Mouse (Mus musculus) heart, embryonic 14.5 days (tissue): ENCODE results near the gene 2700081O15Rik. TPM values are rescaled to one million over a fixed set of nuclear protein-coding genes. Genes with fewer than 3 reads are reported as not detected.
A peak's percentile ranks its signal among the peaks of the same experiment; 100 is the strongest.

ENCODE experiments used
- ATAC-seq: fragments of 200-750 bp; cut with Nextera tagmentation; 2 replicates; pipeline ENCODE4 v1.8.0; 2017; ENCODE audit warnings: low read depth, moderate TSS enrichment; ENCODE audit not compliant: insufficient number of reproducible peaks, insufficient read depth, low FRiP score
- H3K27ac ChIP-seq, 2 experiments: fragments of 200-500 bp in 1 of 2; fragments of 300-500 bp in 1 of 2; sonication (generic) in 1 of 2; replicated peaks in 1 of 2; 2 replicates each; pipeline ENCODE4 v1.5.1; 2012 to 2014; ENCODE audit warnings: low read depth in 2 of 2, low read length in 2 of 2, control low read depth in 1 of 2, mild to moderate bottlenecking in 1 of 2, mixed read lengths in 1 of 2; ENCODE audit not compliant: control insufficient read depth in 1 of 2, insufficient read depth in 1 of 2
- H3K27me3 ChIP-seq: fragments of 300-500 bp; sonication (generic); 2 replicates; pipeline ENCODE4 v1.6.1; 2014; ENCODE audit warnings: mild to moderate bottlenecking, low read length, control low read depth; ENCODE audit not compliant: control insufficient read depth, insufficient read depth
- H3K36me3 ChIP-seq: fragments of 300-500 bp; sonication (generic); 2 replicates; pipeline ENCODE4 v1.6.1; 2014; ENCODE audit warnings: mild to moderate bottlenecking, control low read depth, low read length, mixed read lengths; ENCODE audit not compliant: control insufficient read depth, insufficient read depth
- H3K4me1 ChIP-seq, 2 experiments: fragments of 200-500 bp in 1 of 2; fragments of 300-500 bp in 1 of 2; sonication (generic) in 1 of 2; 2 replicates each; pipeline ENCODE4 v1.6.1; 2012 to 2014; ENCODE audit warnings: low read length in 2 of 2, control low read depth in 1 of 2, mixed read lengths in 1 of 2; ENCODE audit not compliant: control insufficient read depth in 2 of 2, insufficient read depth in 2 of 2
- H3K4me2 ChIP-seq: fragments of 300-500 bp; sonication (generic); 2 replicates; pipeline ENCODE4 v1.6.1; 2014; ENCODE audit warnings: mild to moderate bottlenecking, low read length
- H3K4me3 ChIP-seq, 2 experiments: fragments of 200-500 bp in 1 of 2; fragments of 300-500 bp in 1 of 2; sonication (generic) in 1 of 2; 2 replicates each; pipeline ENCODE4 v1.5.1; 2012 to 2014; ENCODE audit warnings: low read length in 2 of 2, mild to moderate bottlenecking in 2 of 2, control low read depth in 1 of 2, low read depth in 1 of 2, moderate library complexity in 1 of 2; ENCODE audit not compliant: control insufficient read depth in 1 of 2, insufficient read depth in 1 of 2
- H3K9ac ChIP-seq: fragments of 300-500 bp; sonication (generic); 2 replicates; pipeline ENCODE4 v1.6.1; 2014; ENCODE audit warnings: mild to moderate bottlenecking, low read length
- H3K9me3 ChIP-seq: fragments of 300-500 bp; sonication (generic); 2 replicates; pipeline ENCODE4 v1.6.1; 2016; ENCODE audit warnings: low read length, control low read depth; ENCODE audit not compliant: control insufficient read depth
- WGBS: fragments of 180-500 bp; shearing (Covaris S2); extraction: QIAGEN DNeasy Blood & Tissue Kit; methylation state at CpG from one replicate; pipeline ENCODE4 v1.1.7; 2014; 5-methylcytosine and 5-hydroxymethylcytosine counted together
- polyA plus RNA-seq: library from polyadenylated mRNA; unstranded; fragments of >200 nt; fragmentation: Nextera tagmentation; extraction: Ambion mirVana; gene quantifications from 2 replicates; pipeline ENCODE4 v1.2.1, GENCODE M21; 2014

2700081O15Rik gene
- polyA plus RNA-seq, 1 experiment from 2014 or later = 5.8 TPM

GRCm38 (mm10) chr19:7420841-7421601 lies 3.6 kb downstream of the 2700081O15Rik start:
- H3K27ac ChIP-seq = no peak overlapping the region
- no peaks in the 10 kb centered on the region for H3K27me3 ChIP-seq
- H3K9me3 ChIP-seq = no peaks in the 10 kb centered on the region
- ATAC-seq = no peak
- H3K9ac ChIP-seq = peak overlapping the region; percentile 25
- H3K4me1 ChIP-seq = peaks cover 50 to 71% of the 10 kb centered on the region in 2 experiments
- WGBS = 70% methylated on average over 27 of the region's 27 CpGs
- H3K36me3 ChIP-seq = peaks cover 65% of the 10 kb centered on the region
- H3K4me3 ChIP-seq = no peak overlapping the region
- H3K4me2 ChIP-seq = no peak overlapping the region

GRCm38 (mm10) chr19:7421602-7422591 lies 4.5 kb downstream of the 2700081O15Rik start:
- peak overlapping the region; percentile 55 for H3K4me2 ChIP-seq
- peak overlapping the region; percentile 59 for H3K9ac ChIP-seq
- peak overlapping the region in 1 of 2 experiments; percentile 16; a peak in 1 of 4 replicates for H3K4me3 ChIP-seq
- no peaks in the 10 kb centered on the region for H3K27me3 ChIP-seq
- peaks cover 73% of the 10 kb centered on the region for H3K36me3 ChIP-seq
- 0 out of 2 replicates have a peak, but pooled peaks have one; percentile 8 for ATAC-seq
- H3K27ac ChIP-seq = peak overlapping the region in 1 of 2 experiments; percentile 64; a peak in 1 of 4 replicates
- no peaks in the 10 kb centered on the region for H3K9me3 ChIP-seq
- WGBS = 12% methylated on average over 47 of the region's 48 CpGs
- peaks cover 46 to 66% of the 10 kb centered on the region in 2 experiments for H3K4me1 ChIP-seq

GRCm38 (mm10) chr19:7422656-7423027 lies 5.2 kb downstream of the 2700081O15Rik start:
- H3K27me3 ChIP-seq = no peaks in the 10 kb centered on the region
- peak overlapping the region in 1 of 2 experiments; percentile 16; a peak in 3 of 4 replicates for H3K4me3 ChIP-seq
- H3K36me3 ChIP-seq = peaks cover 81% of the 10 kb centered on the region
- peak overlapping the region; percentile 48 to 64; a peak in 3 of 4 replicates for H3K27ac ChIP-seq
- peak overlapping the region; percentile 55 for H3K4me2 ChIP-seq
- 24% methylated on average over 29 of the region's 35 CpGs for WGBS
- peak overlapping the region; percentile 59; the same call in 1 of the 2 replicates for H3K9ac ChIP-seq
- peaks cover 46 to 66% of the 10 kb centered on the region in 2 experiments for H3K4me1 ChIP-seq
- no peaks in the 10 kb centered on the region for H3K9me3 ChIP-seq
- ATAC-seq = no peak

- Histone ChIP-seq H3K4me1 (peaks cover 46 to 66% of the 10 kb centered on the region in 2 experiments), H3K27ac (peak overlapping the region; percentile 48 to 64; a peak in 3 of 4 replicates), H3K4me3 (peak overlapping the region; percentile 13 to 16), H3K9me3 (no peaks in the 10 kb centered on the region), H3K27me3 (no peaks in the 10 kb centered on the region), H3K4me2 (peak overlapping the region; percentile 55), H3K36me3 (peaks cover 86% of the 10 kb centered on the region), H3K9ac (peak overlapping the region; percentile 59; the same call in 1 of the 2 replicates)
- peak; percentile 76 for ATAC-seq
- WGBS = 14% methylated on average over 51 of the region's 51 CpGs
These were observed 5.7 kb downstream of the 2700081O15Rik start for GRCm38 (mm10) chr19:7423028-7423655.

GRCm38 (mm10) chr19:7423656-7424030 lies 6.2 kb downstream of the 2700081O15Rik start:
- peaks cover 46 to 65% of the 10 kb centered on the region in 2 experiments for H3K4me1 ChIP-seq

GRCm38 (mm10) chr19:7424131-7424530 lies 6.7 kb downstream of the 2700081O15Rik start:
- no peaks in the 10 kb centered on the region for H3K9me3 ChIP-seq
- WGBS = 70% methylated on average over 7 of the region's 7 CpGs
- H3K36me3 ChIP-seq = peaks cover 95% of the 10 kb centered on the region
- H3K27me3 ChIP-seq = no peaks in the 10 kb centered on the region
- H3K27ac ChIP-seq = peak overlapping the region in 1 of 2 experiments; percentile 64; a peak in 2 of 4 replicates
- no peak overlapping the region for H3K4me3 ChIP-seq
- peak overlapping the region; percentile 55; the same call in 1 of the 2 replicates for H3K4me2 ChIP-seq
- ATAC-seq = no peak
- H3K9ac ChIP-seq = peak overlapping the region; percentile 59; the same call in 1 of the 2 replicates
- H3K4me1 ChIP-seq = peaks cover 45 to 61% of the 10 kb centered on the region in 2 experiments

More at GRCm38 (mm10) chr19:7423656-7424030, 6.2 kb downstream of the 2700081O15Rik start:
- Histone ChIP-seq H3K9ac (peak overlapping the region; percentile 59; the same call in 1 of the 2 replicates), H3K27me3 (no peaks in the 10 kb centered on the region), H3K9me3 (no peaks in the 10 kb centered on the region), H3K4me2 (peak overlapping the region; percentile 55), H3K27ac (peak overlapping the region; percentile 7 to 64; a peak in 3 of 4 replicates), H3K36me3 (peaks cover 91% of the 10 kb centered on the region), H3K4me3 (peak overlapping the region in 1 of 2 experiments; percentile 16; a peak in 2 of 4 replicates)
- WGBS = 32% methylated on average over 16 of the region's 16 CpGs
- ATAC-seq = no peak; the same call in 1 of the 2 replicates
